8 mouse cellular contexts compared by ENCODE assay signal in the genomic region with DNA sequence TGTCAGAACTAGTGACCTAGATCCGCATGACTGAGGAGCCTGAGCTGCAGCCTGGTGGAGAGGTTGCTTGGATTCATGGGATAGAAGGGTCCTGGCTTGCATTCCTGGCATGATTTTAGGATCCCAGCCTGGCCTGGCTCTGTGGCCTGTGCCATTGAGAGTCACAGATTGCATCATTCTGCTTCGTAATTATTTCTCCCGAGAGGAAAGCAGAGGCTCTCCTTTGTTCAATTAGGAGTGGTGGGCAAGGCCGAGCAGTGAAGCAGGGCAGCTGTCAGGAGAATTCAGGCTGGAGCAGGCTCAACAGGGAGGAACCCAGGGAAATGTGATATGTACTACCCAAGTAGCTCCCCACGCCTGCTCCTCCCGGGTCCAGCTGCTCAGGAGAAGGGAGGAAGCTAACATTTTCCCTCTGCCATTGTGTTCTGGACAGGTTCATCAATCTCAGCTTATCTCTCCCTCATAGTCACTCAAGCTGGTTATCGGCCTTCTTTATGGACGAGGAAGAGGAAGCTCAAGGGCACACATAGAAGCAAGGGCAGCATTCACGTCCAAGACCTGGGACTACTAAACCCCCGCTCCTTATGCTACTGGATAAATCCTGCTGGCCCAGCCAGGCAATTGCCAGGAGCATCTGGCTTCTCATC.
DNase-seq lines count a peak whose midpoint lies in the region; ATAC-seq and TF ChIP-seq lines count a peak whose summit lies in the region.

No protein-coding gene starts in this region.

- H3K9me3 ChIP-seq in forebrain, embryonic 13.5 days (replicated peaks) = no peaks in the 10 kb centered on the region
- no peaks in the 10 kb centered on the region for H3K9me3 ChIP-seq in hindbrain, embryonic 12.5 days (replicated peaks)
- H3K9me3 ChIP-seq in limb, embryonic 14.5 days (ENCODE audit: control insufficient read depth, low read length) = no peaks in the 10 kb centered on the region
- H3K9me3 ChIP-seq in neural tube, embryonic 13.5 days = no peaks in the 10 kb centered on the region

- no peak overlapping the region; the same call in 1 of the 2 replicates for H3K27ac ChIP-seq in forebrain, embryonic 13.5 days
- H3K27ac ChIP-seq in hindbrain, embryonic 12.5 days = peak overlapping the region; percentile 79
- peak overlapping the region; percentile 44 for H3K27ac ChIP-seq in limb, embryonic 14.5 days (replicated peaks; ENCODE audit: low read depth, low read length)
- peak overlapping the region; percentile 81 for H3K27ac ChIP-seq in neural tube, embryonic 13.5 days (replicated peaks)

- H3K36me3 ChIP-seq in forebrain, embryonic 13.5 days (ENCODE audit: poor library complexity, severe bottlenecking) = no peaks in the 10 kb centered on the region
- no peaks in the 10 kb centered on the region for H3K36me3 ChIP-seq in hindbrain, embryonic 12.5 days
- H3K36me3 ChIP-seq in limb, embryonic 14.5 days (ENCODE audit: control insufficient read depth, insufficient read depth, low read length) = no peaks in the 10 kb centered on the region
- H3K36me3 ChIP-seq in neural tube, embryonic 13.5 days = no peaks in the 10 kb centered on the region

- ATAC-seq in forebrain, embryonic 13.5 days = peak; percentile 52
- peak; percentile 84 for ATAC-seq in hindbrain, embryonic 12.5 days (ENCODE audit: low FRiP score)
- ATAC-seq in limb, embryonic 14.5 days (ENCODE audit: low FRiP score, low read depth) = peak; percentile 86
- ATAC-seq in neural tube, embryonic 13.5 days (ENCODE audit: low read depth) = peak; percentile 79
- no peak for ATAC-seq in megakaryocyte-erythroid progenitor cell, adult 5-6 weeks (replicated peaks; ENCODE audit: low FRiP score, low TSS enrichment, poor library complexity, severe bottlenecking)

- H3K27me3 ChIP-seq in forebrain, embryonic 13.5 days = no peaks in the 10 kb centered on the region
- no peaks in the 10 kb centered on the region for H3K27me3 ChIP-seq in hindbrain, embryonic 12.5 days
- H3K27me3 ChIP-seq in limb, embryonic 14.5 days (ENCODE audit: control insufficient read depth, insufficient read depth, low read length) = no peaks in the 10 kb centered on the region
- H3K27me3 ChIP-seq in neural tube, embryonic 13.5 days = no peaks in the 10 kb centered on the region

- TF ChIP-seq POLR2A in limb, embryonic 14.5 days (IDR thresholded peaks at IDR 0.05; ENCODE audit: borderline replicate concordance, extremely low read depth, insufficient read depth, insufficient read length) = no peak

- peaks cover 40% of the 10 kb centered on the region for H3K4me1 ChIP-seq in forebrain, embryonic 13.5 days
- peaks cover 32% of the 10 kb centered on the region for H3K4me1 ChIP-seq in hindbrain, embryonic 12.5 days
- H3K4me1 ChIP-seq in limb, embryonic 14.5 days (ENCODE audit: control insufficient read depth, insufficient read depth, low read length) = peaks cover 52% of the 10 kb centered on the region
- H3K4me1 ChIP-seq in neural tube, embryonic 13.5 days (replicated peaks) = peaks cover 51% of the 10 kb centered on the region

- no peak overlapping the region for H3K4me3 ChIP-seq in forebrain, embryonic 13.5 days
- no peak overlapping the region for H3K4me3 ChIP-seq in hindbrain, embryonic 12.5 days
- H3K4me3 ChIP-seq in limb, embryonic 14.5 days (replicated peaks; ENCODE audit: low read length) = no peak overlapping the region
- H3K4me3 ChIP-seq in neural tube, embryonic 13.5 days = no peak overlapping the region

- no peak overlapping the region for H3K9ac ChIP-seq in forebrain, embryonic 13.5 days
- 0 out of 2 replicates have a peak overlapping the region, but pooled peaks have one; percentile 32 for H3K9ac ChIP-seq in hindbrain, embryonic 12.5 days
- H3K9ac ChIP-seq in limb, embryonic 14.5 days (ENCODE audit: low read depth, low read length, severe bottlenecking) = no peak overlapping the region
- H3K9ac ChIP-seq in neural tube, embryonic 13.5 days = peak overlapping the region; percentile 18; the same call in 1 of the 2 replicates

- WGBS in forebrain, embryonic 13.5 days = 42% methylated on average over 10 of the region's 10 CpGs
- WGBS in hindbrain, embryonic 12.5 days = 18% methylated on average over 10 of the region's 10 CpGs
- WGBS in limb, embryonic 14.5 days = 23% methylated on average over 9 of the region's 10 CpGs
- WGBS in neural tube, embryonic 13.5 days = 12% methylated on average over 10 of the region's 10 CpGs

- H3K4me2 ChIP-seq in forebrain, embryonic 13.5 days = no peak overlapping the region
- no peak overlapping the region for H3K4me2 ChIP-seq in hindbrain, embryonic 12.5 days (replicated peaks)
- no peak overlapping the region for H3K4me2 ChIP-seq in limb, embryonic 14.5 days (replicated peaks; ENCODE audit: low read depth, low read length, severe bottlenecking)
- H3K4me2 ChIP-seq in neural tube, embryonic 13.5 days = 0 out of 2 replicates have a peak overlapping the region, but pooled peaks have one; percentile 1

- DNase-seq in ovary, adult 18-20 months (ENCODE audit: low spot score) = peak; percentile 58
- DNase-seq in ovary, postnatal 14 days (ENCODE audit: low spot score) = no peak
- DNase-seq in limb, embryonic 14.5 days (ENCODE audit: low spot score) = peak; percentile 65
- DNase-seq in T-cell, adult 2 months (ENCODE audit: low spot score) = no peak

Comparison
In these comparisons a context has a peak if more than half of its experiments do, and no peak if none do; other contexts are left out.
1. DNase-seq: peak in ovary, adult 18-20 months (single experiment) and limb, embryonic 14.5 days (single experiment); none in ovary, postnatal 14 days (single experiment) and T-cell, adult 2 months (single experiment).
2. H3K9ac ChIP-seq: peak in hindbrain, embryonic 12.5 days (single experiment) and neural tube, embryonic 13.5 days (single experiment); none in forebrain, embryonic 13.5 days (single experiment) and limb, embryonic 14.5 days (single experiment).